In the genomic region with DNA sequence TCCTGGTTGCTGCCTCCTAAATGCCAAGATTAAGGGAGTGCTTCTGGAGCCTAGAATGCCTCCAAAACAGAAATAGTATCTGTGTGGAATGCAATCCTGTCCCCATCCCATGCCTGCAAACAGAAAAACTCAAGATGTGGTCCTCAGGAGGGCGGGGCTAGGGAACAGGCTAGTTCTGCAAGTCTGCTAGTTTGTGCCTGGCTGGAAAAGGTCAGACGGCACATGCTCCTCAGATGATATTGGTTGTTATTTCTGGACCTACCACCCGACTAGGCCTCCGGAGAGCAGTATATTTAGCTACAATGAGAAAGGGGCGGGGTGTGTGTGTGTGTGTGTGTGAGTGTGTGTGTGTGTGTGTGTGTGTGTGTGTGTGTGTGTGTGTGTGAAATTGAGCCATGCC, we compare ENCODE assay signal across 24 mouse cellular contexts.
DNase-seq lines count a peak whose midpoint lies in the region; ATAC-seq and TF ChIP-seq lines count a peak whose summit lies in the region.
"Had no signal": no experiment of that assay in that cellular context is flagged by ENCODE, and none has a peak within 500 bp of the region (broad histone marks: within the 10 kb centered on the region; RNA-seq: fewer than 3 reads in every experiment).

No protein-coding gene starts in this region.

- no peak overlapping the region for H3K9ac ChIP-seq in embryonic facial prominence, embryonic 14.5 days (ENCODE audit: low read depth, low read length)
- no peak overlapping the region for H3K9ac ChIP-seq in heart, postnatal 0 days (replicated peaks; ENCODE audit: low read depth, low read length)
- H3K9ac ChIP-seq: embryonic facial prominence, embryonic 15.5 days; neural tube, embryonic 13.5 days had no signal

- no peaks in the 10 kb centered on the region for H3K36me3 ChIP-seq in embryonic facial prominence, embryonic 14.5 days (ENCODE audit: control insufficient read depth, insufficient read depth, low read length)
- H3K36me3 ChIP-seq in embryonic facial prominence, embryonic 10.5 days (replicated peaks): no peaks in the 10 kb centered on the region
- no peaks in the 10 kb centered on the region for H3K36me3 ChIP-seq in heart, embryonic 10.5 days
- 0 out of 2 replicates have a peak, but pooled peaks cover 14% of the 10 kb centered on the region for H3K36me3 ChIP-seq in heart, postnatal 0 days (replicated peaks; ENCODE audit: control insufficient read depth, insufficient read depth, low read length)
- H3K36me3 ChIP-seq: embryonic facial prominence, embryonic 15.5 days; midbrain, embryonic 10.5 days; neural tube, embryonic 13.5 days had no signal

- 78% methylated on average over 5 of the region's 5 CpGs for WGBS in embryonic facial prominence, embryonic 14.5 days
- WGBS in embryonic facial prominence, embryonic 10.5 days: 77% methylated on average over 5 of the region's 5 CpGs
- 47% methylated on average over 5 of the region's 5 CpGs for WGBS in heart, embryonic 10.5 days
- 25% methylated on average over 5 of the region's 5 CpGs for WGBS in heart, postnatal 0 days

- peak; percentile 13 for DNase-seq in embryonic facial prominence, embryonic 14.5 days (ENCODE audit: low spot score)
- DNase-seq in embryonic facial prominence, embryonic 10.5 days (ENCODE audit: low spot score): no peak
- DNase-seq in gastrocnemius, postnatal 10 days: peak; percentile 20
- no peak for DNase-seq in heart, embryonic 10.5 days (ENCODE audit: low spot score)
- DNase-seq in heart, postnatal 0 days (ENCODE audit: low spot score): peak; percentile 83
- no peak for DNase-seq in lung, postnatal 36 days
- DNase-seq in lung, postnatal 25 days (ENCODE audit: low spot score): no peak
- DNase-seq in urinary bladder, adult 2 months (ENCODE audit: low spot score): no peak
- DNase-seq: adrenal gland, postnatal 10 days; cerebellum, adult 18-20 months; cerebellum, postnatal 14 days; kidney, postnatal 25 days; retina, postnatal 1 day; right cerebral cortex, postnatal 25 days; thymus, postnatal 14 days had no signal

- H3K9me3 ChIP-seq in embryonic facial prominence, embryonic 14.5 days (ENCODE audit: control insufficient read depth, low read length): no peaks in the 10 kb centered on the region
- H3K9me3 ChIP-seq in embryonic facial prominence, embryonic 10.5 days: no peaks in the 10 kb centered on the region
- no peaks in the 10 kb centered on the region for H3K9me3 ChIP-seq in heart, embryonic 10.5 days
- no peaks in the 10 kb centered on the region for H3K9me3 ChIP-seq in heart, postnatal 0 days (replicated peaks; ENCODE audit: control insufficient read depth, low read length)
- H3K9me3 ChIP-seq: embryonic facial prominence, embryonic 15.5 days; midbrain, embryonic 10.5 days; neural tube, embryonic 13.5 days had no signal

- no peaks in the 10 kb centered on the region for H3K4me1 ChIP-seq in embryonic facial prominence, embryonic 14.5 days (ENCODE audit: control insufficient read depth, insufficient read depth, low read length)
- no peaks in the 10 kb centered on the region for H3K4me1 ChIP-seq in embryonic facial prominence, embryonic 10.5 days
- peaks cover 16% of the 10 kb centered on the region for H3K4me1 ChIP-seq in heart, embryonic 10.5 days
- peaks cover 10% of the 10 kb centered on the region for H3K4me1 ChIP-seq in heart, postnatal 0 days (ENCODE audit: control insufficient read depth, insufficient read depth)
- H3K4me1 ChIP-seq: embryonic facial prominence, embryonic 15.5 days; midbrain, embryonic 10.5 days; neural tube, embryonic 13.5 days had no signal

- H3K4me3 ChIP-seq in embryonic facial prominence, embryonic 14.5 days (ENCODE audit: low read depth, low read length): no peak overlapping the region
- no peak overlapping the region for H3K4me3 ChIP-seq in embryonic facial prominence, embryonic 10.5 days
- H3K4me3 ChIP-seq in heart, embryonic 10.5 days: no peak overlapping the region; the same call in 1 of the 2 replicates
- no peak overlapping the region for H3K4me3 ChIP-seq in heart, postnatal 0 days (ENCODE audit: low read depth, low read length)
- H3K4me3 ChIP-seq: embryonic facial prominence, embryonic 15.5 days; midbrain, embryonic 10.5 days; myocyte; neural tube, embryonic 13.5 days had no signal

- no peak overlapping the region for H3K4me2 ChIP-seq in embryonic facial prominence, embryonic 14.5 days (ENCODE audit: low read depth, low read length)
- H3K4me2 ChIP-seq in heart, postnatal 0 days (ENCODE audit: low read depth, low read length): no peak overlapping the region
- H3K4me2 ChIP-seq: embryonic facial prominence, embryonic 15.5 days; neural tube, embryonic 13.5 days had no signal

- no peak overlapping the region for H3K27ac ChIP-seq in embryonic facial prominence, embryonic 14.5 days (replicated peaks; ENCODE audit: low read depth, low read length)
- H3K27ac ChIP-seq in embryonic facial prominence, embryonic 10.5 days (replicated peaks): no peak overlapping the region
- H3K27ac ChIP-seq in heart, embryonic 10.5 days: peak overlapping the region; percentile 65
- peak overlapping the region; percentile 58 for H3K27ac ChIP-seq in heart, postnatal 0 days (ENCODE audit: low read depth)
- H3K27ac ChIP-seq: embryonic facial prominence, embryonic 15.5 days; midbrain, embryonic 10.5 days; neural tube, embryonic 13.5 days had no signal

- H3K27me3 ChIP-seq in embryonic facial prominence, embryonic 14.5 days (replicated peaks; ENCODE audit: control insufficient read depth, insufficient read depth, low read length): no peaks in the 10 kb centered on the region
- no peaks in the 10 kb centered on the region for H3K27me3 ChIP-seq in embryonic facial prominence, embryonic 10.5 days (replicated peaks; ENCODE audit: low read depth, poor library complexity, severe bottlenecking)
- no peaks in the 10 kb centered on the region for H3K27me3 ChIP-seq in heart, embryonic 10.5 days (ENCODE audit: insufficient read depth, poor library complexity, severe bottlenecking)
- H3K27me3 ChIP-seq in heart, postnatal 0 days (ENCODE audit: control insufficient read depth, insufficient read depth, low read length): no peaks in the 10 kb centered on the region
- H3K27me3 ChIP-seq: embryonic facial prominence, embryonic 15.5 days; neural tube, embryonic 13.5 days had no signal

- peak; percentile 47; the same call in 1 of the 2 replicates for TF ChIP-seq EP300 in heart, postnatal 0 days (IDR thresholded peaks at IDR 0.05; ENCODE audit: low read depth)

- TF ChIP-seq CTCF in heart, postnatal 0 days (IDR thresholded peaks at IDR 0.05; ENCODE audit: low read depth): no peak

- 0 out of 2 replicates have a peak, but pooled peaks have one; percentile 22 for ATAC-seq in embryonic facial prominence, embryonic 14.5 days (ENCODE audit: low read depth)
- ATAC-seq in heart, postnatal 0 days (ENCODE audit: insufficient read depth, low read depth): peak; percentile 90
- ATAC-seq: activated CD4-positive, CD25-positive, alpha-beta regulatory T cell, adult 4 months; forebrain, embryonic 16.5 days; hindbrain, embryonic 16.5 days; intestine, embryonic 16.5 days; midbrain, embryonic 16.5 days had no signal

Comparison
In these comparisons a context has a peak if more than half of its experiments do, and no peak if none do; other contexts are left out.
1. DNase-seq: peak in embryonic facial prominence, embryonic 14.5 days (single experiment), gastrocnemius, postnatal 10 days (single experiment) and heart, postnatal 0 days (single experiment); none in embryonic facial prominence, embryonic 10.5 days (single experiment), heart, embryonic 10.5 days (single experiment), lung, postnatal 36 days (single experiment), lung, postnatal 25 days (single experiment) and urinary bladder, adult 2 months (single experiment).
2. H3K27ac ChIP-seq: peak in heart, embryonic 10.5 days (single experiment) and heart, postnatal 0 days (single experiment); none in embryonic facial prominence, embryonic 14.5 days (single experiment) and embryonic facial prominence, embryonic 10.5 days (single experiment).